Mouse (Mus musculus) kidney, postnatal 10 days (tissue): ENCODE results near the gene Cpt1c.

Source experiments
- DNase-seq: peaks from one replicate; pipeline ENCODE4 v3.0.0; 2021; ENCODE audit warnings: mixed read lengths

Cpt1c gene

GRCm38 (mm10) chr7:44960512-44960910 lies 14.1 kb downstream of the Cpt1c start:
- no peak for DNase-seq

GRCm38 (mm10) chr7:44959874-44960511 lies 14.7 kb downstream of the Cpt1c start:
- no peak for DNase-seq

- no peak for DNase-seq
Observed at GRCm38 (mm10) chr7:44959281-44959680, 15.4 kb downstream of the Cpt1c start.

GRCm38 (mm10) chr7:44958208-44958607 lies 16.4 kb downstream of the Cpt1c start:
- peak; percentile 72 for DNase-seq

GRCm38 (mm10) chr7:44957183-44957835 lies 17.3 kb downstream of the Cpt1c start:
- peak; percentile 44 for DNase-seq

GRCm38 (mm10) chr7:44956266-44956665 lies 18.4 kb downstream of the Cpt1c start:
- peak; percentile 8 for DNase-seq

- peak; percentile 21 for DNase-seq
Observed at GRCm38 (mm10) chr7:44955628-44956027, 19.0 kb downstream of the Cpt1c start.

GRCm38 (mm10) chr7:44954091-44954885 lies 20.4 kb downstream of the Cpt1c start:
- DNase-seq, result peak; percentile 8

GRCm38 (mm10) chr7:44953561-44953960 lies 21.1 kb downstream of the Cpt1c start:
- peak; percentile 13 for DNase-seq

- DNase-seq, result peak; percentile 97
Observed at GRCm38 (mm10) chr7:44952611-44953306, 21.9 kb downstream of the Cpt1c start.

GRCm38 (mm10) chr7:44951960-44952359 lies 22.7 kb downstream of the Cpt1c start:
- DNase-seq, result peak; percentile 84

- DNase-seq, result no peak
Observed at GRCm38 (mm10) chr7:44949922-44950321, 24.7 kb downstream of the Cpt1c start.

GRCm38 (mm10) chr7:44942904-44943303 lies 31.7 kb downstream of the Cpt1c start, which contains the start of gene Tsks:
Gene Tsks, plus strand, starts transcription at chr7:44943204.
- DNase-seq, result no peak

- DNase-seq, result no peak
Observed at GRCm38 (mm10) chr7:44938680-44939079, 36.0 kb downstream of the Cpt1c start.

- DNase-seq, result peak; percentile 100
Observed at GRCm38 (mm10) chr7:44929204-44930151, 45.2 kb downstream of the Cpt1c start, which contains the start of gene Ap2a1. Gene Ap2a1, minus strand, starts transcription at chr7:44929496.

GRCm38 (mm10) chr7:44928570-44928969 lies 46.1 kb downstream of the Cpt1c start:
- no peak for DNase-seq

- DNase-seq, result peak; percentile 66
Observed at GRCm38 (mm10) chr7:44925468-44925867, 49.2 kb downstream of the Cpt1c start.

- DNase-seq, result no peak
Observed at GRCm38 (mm10) chr7:44922530-44922929, 52.1 kb downstream of the Cpt1c start.

- no peak for DNase-seq
Observed at GRCm38 (mm10) chr7:44919127-44919526, 55.5 kb downstream of the Cpt1c start.

GRCm38 (mm10) chr7:44918219-44918618 lies 56.4 kb downstream of the Cpt1c start:
- no peak for DNase-seq

GRCm38 (mm10) chr7:44916881-44917280 lies 57.8 kb downstream of the Cpt1c start:
- no peak for DNase-seq

GRCm38 (mm10) chr7:44916191-44916590 lies 58.5 kb downstream of the Cpt1c start:
- DNase-seq, result no peak
